Mouse (Mus musculus) E14TG2a.4 (cell line): Measurements from ENCODE around the gene Nkx6-2.

Experiments used
- H3K27me3 ChIP-seq: 2 replicates; pipeline ENCODE4 v1.6.1; 2014; ENCODE audit warnings: low read length, control low read depth; ENCODE audit not compliant: insufficient read depth
- H3K36me3 ChIP-seq: 2 replicates; pipeline ENCODE4 v1.6.1; 2014; ENCODE audit warnings: low read length, control low read depth; ENCODE audit not compliant: insufficient read depth
- H3K4me1 ChIP-seq: replicated peaks from 2 replicates; pipeline ENCODE4 v1.6.1; 2014; ENCODE audit warnings: low read depth, low read length, control low read depth
- H3K4me3 ChIP-seq: replicated peaks from 2 replicates; pipeline ENCODE4 v1.5.1; 2014; ENCODE audit warnings: mild to moderate bottlenecking, low read length
- H3K9me3 ChIP-seq: 2 replicates; pipeline ENCODE4 v1.6.1; 2014; ENCODE audit warnings: low read length, control low read depth
- CTCF ChIP-seq: conservative IDR thresholded peaks from 2 replicates; pipeline ENCODE4 v1.5.1; 2014; ENCODE audit warnings: low read length
- NANOG ChIP-seq: IDR thresholded peaks from 2 replicates; pipeline ENCODE4 v1.6.1; 2014; ENCODE audit warnings: borderline replicate concordance, low read length, mixed read lengths
- POU5F1 ChIP-seq: IDR thresholded peaks from 2 replicates; pipeline ENCODE4 v1.6.1; 2014; ENCODE audit warnings: low read length, borderline replicate concordance

The Nkx6-2 gene

DNA sequence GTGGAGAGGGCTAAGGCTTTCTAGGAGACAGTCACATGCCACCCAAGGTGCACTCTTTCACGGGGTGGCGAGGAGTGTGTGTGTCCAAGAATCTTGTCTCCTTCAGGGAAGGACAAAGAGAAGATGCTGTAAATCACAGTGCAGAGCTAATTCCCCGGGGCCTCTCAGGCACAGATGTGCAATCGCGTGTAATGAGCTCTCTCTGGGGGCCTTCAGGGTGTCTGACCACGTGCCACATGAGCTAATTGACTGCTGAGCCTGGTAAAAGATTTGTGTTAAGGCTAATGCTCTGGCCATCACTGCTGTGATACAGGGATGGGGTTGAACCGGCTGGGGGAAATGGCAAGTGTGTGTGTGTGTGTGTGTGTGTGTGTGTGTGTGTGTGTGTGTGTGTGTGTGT lies 5.3 kb upstream of the Nkx6-2 start:
- Histone ChIP-seq H3K4me1 (peaks cover 69% of the 10 kb centered on the region), H3K4me3 (no peak overlapping the region), H3K36me3 (no peaks in the 10 kb centered on the region), H3K9me3 (no peaks in the 10 kb centered on the region), H3K27me3 (peaks cover 63% of the 10 kb centered on the region)
- TF ChIP-seq CTCF, result no peak
- TF ChIP-seq POU5F1, result no peak

DNA sequence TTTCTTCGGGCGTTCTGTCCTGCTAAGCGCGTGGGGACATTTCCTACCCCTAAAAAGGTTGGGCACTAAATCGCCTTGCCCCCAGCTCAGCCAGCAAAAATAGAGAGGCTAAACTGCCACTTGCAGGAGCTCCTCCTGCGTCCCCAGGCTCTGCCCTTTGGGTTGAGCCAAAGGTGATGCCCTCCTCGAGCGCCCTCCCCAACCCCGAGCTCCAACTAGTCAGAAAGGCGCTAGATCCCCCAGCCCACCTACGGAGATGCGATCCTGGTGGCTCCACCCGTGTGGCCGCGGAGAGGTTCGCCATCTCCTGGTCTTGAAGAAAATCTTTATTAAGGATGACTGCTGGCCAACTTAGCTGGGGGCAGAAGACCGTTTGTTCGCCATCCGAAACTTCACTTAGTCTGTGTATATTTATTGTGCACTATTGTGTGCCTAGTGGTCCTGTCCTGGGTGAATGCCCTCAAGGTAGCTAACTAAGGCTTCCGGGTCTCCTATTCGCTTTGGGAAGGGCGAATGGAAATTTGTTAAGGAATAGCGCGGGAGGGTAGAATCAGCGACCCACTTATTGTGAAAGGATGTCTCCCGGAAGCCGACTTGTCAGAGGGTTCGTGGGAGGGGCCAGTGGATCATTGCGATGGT lies 2.7 kb upstream of the Nkx6-2 start:
- Histone ChIP-seq H3K4me3 (peak overlapping the region; percentile 55), H3K9me3 (no peaks in the 10 kb centered on the region), H3K36me3 (no peaks in the 10 kb centered on the region), H3K4me1 (peaks cover 58% of the 10 kb centered on the region), H3K27me3 (peaks cover 89% of the 10 kb centered on the region)
- TF ChIP-seq CTCF (no peak), NANOG (no peak), POU5F1 (no peak)

DNA sequence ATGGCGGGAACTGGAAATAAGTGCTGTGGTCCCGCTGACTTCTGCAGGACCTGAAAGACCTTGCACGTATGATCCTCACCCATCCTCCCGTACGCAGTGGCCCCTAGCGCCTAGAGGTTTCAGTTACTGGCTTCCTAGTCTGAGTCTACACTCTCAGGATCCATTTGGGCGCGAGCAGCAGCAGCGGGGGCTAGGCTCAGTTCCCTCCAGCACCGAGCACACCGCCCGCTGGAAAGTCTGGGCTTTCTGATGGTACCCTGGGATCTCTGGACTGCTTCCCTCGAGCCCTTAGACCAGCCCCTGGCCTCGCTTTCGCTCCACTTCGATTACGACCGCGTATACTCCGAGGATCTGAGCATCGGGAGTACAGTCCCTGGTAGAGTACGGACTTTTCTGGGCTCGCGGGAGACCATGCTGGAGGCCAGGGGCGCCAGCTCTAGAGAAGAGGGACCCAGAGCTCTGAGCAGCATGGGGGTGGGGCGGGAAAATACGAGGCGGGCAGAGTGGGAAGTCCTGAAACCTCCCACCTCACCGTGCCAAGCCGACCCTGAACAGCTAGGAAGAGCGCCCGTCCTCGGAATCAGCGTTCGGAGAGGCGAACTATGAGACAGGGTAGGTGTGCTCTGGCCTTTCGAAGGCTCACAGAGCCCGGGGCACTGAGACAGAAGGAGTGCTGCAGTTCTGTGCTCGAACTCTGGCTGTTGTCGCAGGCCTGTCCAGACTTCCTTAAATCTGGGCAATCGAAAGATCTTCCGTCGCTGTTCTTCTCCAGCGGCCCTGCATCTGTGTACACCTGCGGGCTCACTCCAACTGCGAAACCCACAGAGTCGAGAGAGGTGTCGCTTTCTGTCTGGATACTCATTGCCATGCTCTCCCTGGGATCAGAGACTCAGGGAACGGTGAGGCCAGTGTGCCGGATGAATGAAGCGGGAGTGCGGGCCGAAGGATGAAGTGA lies 1.9 kb upstream of the Nkx6-2 start:
- Histone ChIP-seq H3K36me3 (no peaks in the 10 kb centered on the region), H3K4me1 (peaks cover 62% of the 10 kb centered on the region), H3K27me3 (peaks cover 94% of the 10 kb centered on the region), H3K4me3 (peak overlapping the region; percentile 55), H3K9me3 (no peaks in the 10 kb centered on the region)
- TF ChIP-seq NANOG (no peak), CTCF (no peak), POU5F1 (no peak)

DNA sequence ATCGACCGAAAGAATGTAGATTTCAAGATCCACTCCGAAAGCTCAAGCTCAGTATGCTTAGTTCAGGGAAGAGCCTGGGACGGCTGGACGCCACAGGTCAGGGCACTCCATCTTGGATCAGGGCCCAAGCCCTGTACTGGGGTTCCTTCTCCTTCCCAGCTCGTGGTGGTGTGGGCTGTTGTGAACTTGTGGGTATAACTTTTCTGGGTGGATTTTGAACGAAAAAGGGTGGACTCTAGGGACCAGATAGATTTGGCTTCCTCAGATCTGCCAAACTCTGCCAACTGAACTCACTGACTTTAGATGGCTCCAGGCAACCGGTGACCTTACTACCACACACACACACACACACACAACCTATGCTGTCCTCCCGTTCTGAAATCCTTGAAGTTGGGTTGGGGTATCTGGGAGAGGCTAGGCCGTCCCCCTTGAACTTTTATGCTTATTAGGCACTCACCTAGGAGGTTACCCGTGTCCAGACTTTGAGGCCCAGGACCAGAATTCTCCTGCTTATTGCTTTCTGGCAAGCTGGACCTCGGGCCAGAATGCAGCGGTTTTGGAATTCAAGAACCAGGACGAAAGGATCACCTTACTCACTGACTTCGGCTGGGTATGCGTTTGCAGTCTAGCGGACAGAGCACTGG lies 619 bp upstream of the Nkx6-2 start:
- TF ChIP-seq NANOG (no peak), POU5F1 (no peak), CTCF (no peak)
- Histone ChIP-seq H3K9me3 (no peaks in the 10 kb centered on the region), H3K4me1 (peaks cover 74% of the 10 kb centered on the region), H3K36me3 (no peaks in the 10 kb centered on the region), H3K4me3 (peak overlapping the region; percentile 79; the same call in 1 of the 2 replicates), H3K27me3 (peaks cover 97% of the 10 kb centered on the region)

DNA sequence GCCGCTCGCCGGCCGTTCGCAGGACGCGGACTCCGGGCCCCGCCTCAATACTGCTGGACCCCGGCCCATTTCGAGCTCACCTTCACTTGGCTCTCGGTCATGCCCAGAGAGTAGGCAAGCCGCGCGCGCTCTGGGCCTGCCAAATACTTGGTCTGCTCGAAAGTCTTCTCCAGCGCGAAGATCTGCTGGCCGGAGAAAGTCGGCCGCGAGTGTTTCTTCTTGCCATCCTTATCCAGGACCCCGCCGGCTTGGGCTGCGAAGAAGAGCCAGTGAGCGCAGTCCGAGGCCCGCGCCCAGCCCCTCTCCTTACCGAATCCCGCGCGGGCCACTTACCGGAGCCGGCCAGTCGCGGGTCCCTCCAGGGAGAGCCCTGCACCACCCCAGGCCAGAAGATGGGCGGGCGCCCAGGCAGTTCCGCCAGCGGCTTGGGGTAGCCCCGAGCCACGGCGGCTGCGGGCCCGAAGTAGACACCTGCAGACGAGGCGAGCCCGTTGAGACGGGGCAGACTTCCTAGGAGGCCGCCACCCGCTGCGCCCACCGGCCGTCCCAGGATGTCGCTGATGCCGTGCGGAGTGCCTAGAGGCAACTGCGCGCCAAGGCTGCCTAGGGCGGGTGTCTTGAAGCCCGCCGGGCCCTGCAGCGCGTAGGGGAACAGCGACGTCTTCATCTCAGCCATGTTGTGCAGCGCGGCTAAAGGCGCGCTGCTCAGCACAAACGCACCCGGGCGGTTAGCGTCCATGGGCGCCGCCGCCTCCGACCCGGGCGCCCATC lies 611 bp downstream of the Nkx6-2 start:
- H3K9me3 ChIP-seq, result no peaks in the 10 kb centered on the region
- H3K27me3 ChIP-seq, result peaks cover 96% of the 10 kb centered on the region
- H3K4me1 ChIP-seq, result peaks cover 86% of the 10 kb centered on the region
- H3K36me3 ChIP-seq, result no peaks in the 10 kb centered on the region
- peak overlapping the region; percentile 79 for H3K4me3 ChIP-seq
- no peak for TF ChIP-seq NANOG
- TF ChIP-seq CTCF, result no peak

DNA sequence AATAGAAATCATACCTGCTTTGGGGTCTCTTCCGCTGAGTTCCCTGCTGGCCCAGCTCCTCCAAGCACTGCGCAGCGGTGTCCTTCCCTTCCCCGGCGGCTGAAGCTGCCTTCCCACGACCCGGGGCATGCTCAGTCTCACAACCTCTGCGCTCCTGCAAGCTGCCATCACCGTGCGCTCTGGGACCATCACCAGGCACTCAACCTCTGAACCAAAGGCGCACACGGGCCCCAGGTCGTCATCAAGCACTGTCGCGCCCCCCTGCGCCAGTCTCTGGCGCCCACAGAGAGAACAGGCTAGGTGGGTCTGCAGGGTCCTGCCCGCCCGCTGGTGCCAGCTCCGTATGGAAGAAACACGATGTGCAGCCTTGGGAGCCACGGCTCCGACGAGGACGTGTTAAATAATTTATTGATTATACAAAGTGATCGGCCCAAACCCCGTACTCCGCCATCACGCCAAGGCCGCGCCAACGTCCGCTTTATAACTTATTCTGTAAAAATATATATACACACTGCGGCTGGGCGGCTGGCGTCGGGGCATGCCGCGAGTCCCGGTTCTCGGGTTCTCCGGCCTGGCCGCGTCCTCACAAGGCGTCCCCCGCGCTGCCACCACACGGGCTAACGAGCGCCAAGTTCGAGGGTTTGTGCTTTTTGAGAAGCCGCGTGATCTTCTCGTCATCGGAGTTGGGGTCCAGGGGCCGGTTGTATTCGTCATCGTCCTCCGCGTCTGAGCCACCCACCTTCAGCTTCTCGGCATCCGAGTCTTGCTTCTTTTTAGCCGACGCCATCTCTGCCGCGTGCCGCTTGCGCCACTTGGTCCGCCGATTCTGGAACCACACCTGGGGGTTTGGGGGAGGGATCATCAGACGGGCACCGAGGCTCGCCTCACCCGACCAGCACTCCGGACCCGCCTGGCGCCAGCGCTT lies 1.5 kb downstream of the Nkx6-2 start:
- TF ChIP-seq POU5F1, result no peak
- no peaks in the 10 kb centered on the region for H3K9me3 ChIP-seq
- peaks cover 86% of the 10 kb centered on the region for H3K4me1 ChIP-seq
- no peaks in the 10 kb centered on the region for H3K36me3 ChIP-seq
- peak overlapping the region; percentile 79 for H3K4me3 ChIP-seq
- peaks cover 96% of the 10 kb centered on the region for H3K27me3 ChIP-seq

DNA sequence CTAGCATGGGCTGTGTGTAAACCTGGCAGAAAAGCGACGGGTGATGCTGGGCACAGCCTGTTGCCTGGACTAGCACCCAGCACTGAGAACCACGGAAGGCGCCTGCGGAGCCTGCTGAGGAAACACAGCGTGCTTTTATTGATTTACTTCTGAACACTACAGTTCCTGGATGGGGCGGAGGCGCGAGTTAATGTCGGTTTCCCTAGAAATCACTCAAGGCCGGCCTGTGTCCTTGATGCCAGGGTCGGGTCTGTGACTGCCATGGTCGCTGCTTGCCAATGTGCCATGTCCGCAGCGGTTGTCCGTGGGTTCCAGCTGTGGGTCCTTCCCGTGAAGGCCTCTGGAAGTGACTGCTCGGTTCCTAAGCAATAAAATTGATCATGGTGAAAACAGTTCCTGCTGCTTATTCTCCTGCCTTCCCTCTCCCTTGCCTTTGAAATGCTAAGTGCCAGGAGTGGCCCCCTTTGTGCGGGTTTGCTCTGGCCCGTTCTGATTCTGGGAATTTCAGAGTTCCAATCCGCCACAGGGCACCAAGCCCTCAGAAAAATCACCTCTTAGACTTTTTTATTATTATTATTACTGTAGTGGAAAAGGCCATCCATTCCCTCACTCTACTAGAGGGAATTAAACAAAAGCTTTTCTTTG lies 3.2 kb downstream of the Nkx6-2 start:
- Histone ChIP-seq H3K27me3 (peaks cover 90% of the 10 kb centered on the region), H3K36me3 (no peaks in the 10 kb centered on the region), H3K4me1 (peaks cover 79% of the 10 kb centered on the region), H3K9me3 (no peaks in the 10 kb centered on the region), H3K4me3 (peak overlapping the region; percentile 35; the same call in 1 of the 2 replicates)
- TF ChIP-seq NANOG (0 out of 2 replicates have a peak, but pooled peaks have one; percentile 25), CTCF (no peak), POU5F1 (0 out of 2 replicates have a peak, but pooled peaks have one; percentile 24)
